Mouse (Mus musculus): ENCODE results near the gene Lrrc51.

GRCm38 (mm10) chr7:101933751-101934240, at the start of gene Lrrc51, which contains the start of gene Numa1:
- no peak for TF ChIP-seq GATA1 (IDR thresholded peaks at IDR 0.05; ENCODE audit: borderline replicate concordance, low read length)
- no peak for TF ChIP-seq CTCF (IDR thresholded peaks at IDR 0.05; ENCODE audit: low read depth, low read length)
- no peak for TF ChIP-seq POLR2AphosphoS5 (IDR thresholded peaks at IDR 0.05; ENCODE audit: insufficient replicate concordance, low read depth, low read length)
